Mouse (Mus musculus) retina, embryonic 14.5 days (tissue): ENCODE results near the gene Tmem79.
"Not testable (repeated sequence)": the region's sequence is repeated elsewhere in the genome, so short reads cannot be mapped to it uniquely, and the experiment has no call there.

Experiments used
- DNase-seq: peaks from one replicate; pipeline ENCODE4 v3.0.0-alpha.2; 2015; ENCODE audit warnings: low spot score

Gene Tmem79

GRCm38 (mm10) chr3:88281141-88281916 lies 54.6 kb downstream of the Tmem79 start:
- DNase-seq = not testable (repeated sequence)

GRCm38 (mm10) chr3:88280035-88280434 lies 55.9 kb downstream of the Tmem79 start:
- DNase-seq = no peak
